Mouse (Mus musculus) ovary, adult 10 weeks (tissue): Measurements from ENCODE around the gene Tppp. TPM values are rescaled to one million over a fixed set of nuclear protein-coding genes. Genes with fewer than 3 reads are reported as not detected.

Source experiments
- polyA plus RNA-seq: library from polyadenylated mRNA; stranded (reverse); fragments of 350-450 nt; fragmentation: Illumina TruSeq; extraction: RNeasy Lipid Tissue Mini Kit (QIAGEN cat#74804); gene quantifications from one replicate; pipeline ENCODE4 v1.2.3, GENCODE M21; 2014

Tppp gene
- 6.2 TPM for polyA plus RNA-seq

DNA sequence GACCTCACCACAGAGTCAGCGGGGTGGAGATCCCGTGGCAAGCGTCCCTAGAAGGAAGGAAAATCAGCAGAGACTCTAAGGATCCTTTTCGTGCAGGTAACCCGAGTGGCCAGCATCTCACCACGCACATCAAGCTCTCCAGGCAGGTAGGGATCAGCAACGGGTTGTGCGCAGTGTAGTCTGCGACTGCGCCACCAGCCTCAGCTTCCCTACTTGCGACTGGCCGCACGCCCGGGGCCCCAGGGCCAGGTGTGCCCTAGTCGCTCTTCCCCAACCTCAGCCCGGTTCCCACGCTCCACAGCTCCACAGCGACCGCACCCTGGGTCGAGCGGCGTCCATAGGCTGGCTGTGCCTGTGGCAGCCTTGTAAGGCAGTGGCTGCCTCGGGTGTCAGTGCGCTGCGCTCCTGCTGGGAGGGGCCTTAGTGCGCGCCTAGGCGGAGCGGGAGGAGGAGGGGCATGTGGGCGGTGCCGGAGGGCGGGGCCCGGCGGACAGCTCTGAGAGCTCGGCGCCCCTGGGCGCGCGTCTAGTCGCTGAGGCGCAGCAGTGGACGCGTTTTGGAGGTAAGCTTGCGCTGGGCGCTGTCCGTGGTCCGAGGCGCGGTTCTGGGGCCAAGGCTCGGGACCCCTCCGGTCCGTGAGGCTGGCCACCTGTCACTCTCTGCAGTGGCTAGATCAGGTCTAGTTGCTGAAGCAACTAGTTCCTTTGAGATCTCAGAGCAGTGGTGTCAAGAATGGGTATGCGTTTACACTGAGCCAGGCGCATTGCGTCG lies at the start of gene Tppp:
Gene Tppp (plus strand): TSS at position 460 of the 771 bp plus-strand sequence.

DNA sequence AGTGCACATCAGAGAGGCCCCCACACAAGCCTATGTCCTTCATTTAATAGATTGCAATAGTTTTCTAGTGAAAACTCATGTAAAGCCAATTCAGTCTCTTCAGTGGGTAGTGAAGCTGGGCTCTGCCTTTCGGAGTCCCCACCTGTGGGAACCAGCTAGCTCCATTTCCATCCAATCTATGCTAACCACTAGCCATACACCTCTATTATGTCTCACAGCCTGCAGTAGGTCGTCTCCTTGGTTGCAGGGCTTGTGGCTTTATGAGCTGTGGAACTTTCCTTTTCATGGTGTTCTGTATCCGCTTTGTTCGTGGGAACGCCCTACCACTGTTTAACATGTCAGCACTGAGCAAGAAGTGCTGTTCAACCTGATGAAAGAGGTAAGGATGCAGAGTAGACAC lies 45.7 kb upstream of the Tppp start, which contains the start of gene Zdhhc11:
Gene Zdhhc11 (plus strand): TSS at position 301 of the 400 bp plus-strand sequence.

DNA sequence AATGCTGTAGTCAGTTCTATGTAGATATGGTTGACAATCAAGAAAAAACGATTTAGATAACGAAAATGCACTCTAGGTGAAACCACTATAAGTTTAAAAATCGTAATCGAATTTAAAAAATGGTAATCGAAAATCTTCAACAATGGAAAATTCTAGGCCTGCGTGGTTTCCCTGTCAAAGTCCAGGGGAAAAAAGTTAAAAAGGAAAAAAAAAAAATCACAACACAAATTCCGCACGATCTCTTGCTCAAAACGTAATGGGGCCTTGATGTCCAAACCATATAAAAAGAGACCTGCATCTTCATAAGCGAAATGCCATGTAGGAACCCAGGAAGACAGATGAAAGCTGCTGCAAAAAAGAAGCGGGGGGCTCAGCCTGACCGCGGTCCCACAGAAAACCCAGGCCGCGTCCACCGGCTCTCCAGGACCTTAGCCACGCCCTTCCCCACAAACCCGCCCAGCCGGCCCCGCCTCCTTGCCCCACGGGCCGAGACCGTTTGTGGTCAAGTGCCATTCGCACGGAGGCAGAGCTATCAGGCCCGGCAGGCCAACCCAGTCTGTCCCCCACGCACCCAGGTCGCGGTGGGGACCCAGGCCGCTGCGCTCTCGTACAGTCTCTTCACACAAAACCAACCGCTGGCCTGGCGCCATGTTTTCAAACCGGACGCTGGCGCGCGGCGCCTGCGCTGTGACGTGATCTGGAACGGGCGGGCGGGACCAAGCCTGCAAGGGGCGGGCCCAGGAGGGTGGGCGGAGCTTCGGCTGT lies 52.6 kb downstream of the Tppp start, which contains the start of gene Cep72:
Gene Cep72 (minus strand): TSS at position 687 of the 765 bp plus-strand sequence.

Other genes with a start within 250 kb of the Tppp start
- 3.5 TPM for gene Nkd2, start 161.8 kb upstream of the Tppp start, polyA plus RNA-seq
- 32.4 TPM for gene Trip13, start 71.6 kb upstream of the Tppp start, polyA plus RNA-seq
- gene Brd9, start 71.6 kb upstream of the Tppp start, polyA plus RNA-seq: 36.2 TPM
- not detected for gene Zdhhc11, start 45.6 kb upstream of the Tppp start, polyA plus RNA-seq
- gene Cep72, start 52.9 kb downstream of the Tppp start, polyA plus RNA-seq: 10.5 TPM
- 3.8 TPM for gene Slc9a3, start 112.0 kb downstream of the Tppp start, polyA plus RNA-seq
- 45.6 TPM for gene Exoc3, start 199.3 kb downstream of the Tppp start, polyA plus RNA-seq